In genomic region chrX:94048048-94048447, GRCm38 (mm10) we compare ENCODE assay signal across 10 mouse cellular contexts.
A peak's percentile ranks its signal among the peaks of the same experiment; 100 is the strongest.
DNase-seq lines count a peak whose midpoint lies in the region; ATAC-seq and TF ChIP-seq lines count a peak whose summit lies in the region.
"Had no signal": no experiment of that assay in that cellular context is flagged by ENCODE, and none has a peak within 500 bp of the region (broad histone marks: within the 10 kb centered on the region; RNA-seq: fewer than 3 reads in every experiment).

No protein-coding gene starts in this region.

- H3K36me3 ChIP-seq in heart, embryonic 11.5 days (ENCODE audit: control insufficient read depth, insufficient read depth, low read length), result no peaks in the 10 kb centered on the region
- no peaks in the 10 kb centered on the region for H3K36me3 ChIP-seq in stomach, postnatal 0 days (ENCODE audit: control insufficient read depth, insufficient read depth, low read length)
- H3K36me3 ChIP-seq in intestine, embryonic 15.5 days, result no peaks in the 10 kb centered on the region
- H3K36me3 ChIP-seq: embryonic facial prominence, embryonic 13.5 days; neural tube, embryonic 13.5 days had no signal

- no peak for TF ChIP-seq EP300 in stomach, postnatal 0 days (optimal IDR thresholded peaks at IDR 0.05)

- 37% methylated on average over 5 of the region's 5 CpGs for WGBS in heart, embryonic 11.5 days (ENCODE audit: insufficient replicate concordance)
- WGBS in stomach, postnatal 0 days, result 21% methylated on average over 5 of the region's 5 CpGs
- WGBS in intestine, embryonic 15.5 days, result 50% methylated on average over 5 of the region's 5 CpGs

- H3K27me3 ChIP-seq in heart, embryonic 11.5 days (ENCODE audit: control insufficient read depth, insufficient read depth, low read length), result peaks cover 2% of the 10 kb centered on the region; the same call in 1 of the 2 replicates
- no peaks in the 10 kb centered on the region for H3K27me3 ChIP-seq in stomach, postnatal 0 days (ENCODE audit: control insufficient read depth, insufficient read depth, low read length)
- no peaks in the 10 kb centered on the region for H3K27me3 ChIP-seq in intestine, embryonic 15.5 days (replicated peaks)

- no peak overlapping the region for H3K27ac ChIP-seq in heart, embryonic 11.5 days (ENCODE audit: low read depth, low read length)
- no peak overlapping the region for H3K27ac ChIP-seq in stomach, postnatal 0 days (replicated peaks)
- no peak overlapping the region for H3K27ac ChIP-seq in intestine, embryonic 15.5 days
- H3K27ac ChIP-seq: embryonic facial prominence, embryonic 13.5 days; neural tube, embryonic 13.5 days had no signal

- DNase-seq in heart, adult 11 months, result peak; percentile 86
- DNase-seq in urinary bladder, postnatal 25 days (ENCODE audit: low spot score), result peak; percentile 5
- DNase-seq in urinary bladder, postnatal 10 days (ENCODE audit: low spot score), result no peak
- DNase-seq in kidney, adult 8-10 months, result peak; percentile 15 to 39
- peak; percentile 19 for DNase-seq in stomach, postnatal 0 days (ENCODE audit: low spot score)
- DNase-seq in embryo, embryonic 9.5 days (ENCODE audit: extremely low spot score), result no peak

- H3K4me2 ChIP-seq in heart, embryonic 11.5 days, result no peak overlapping the region
- no peak overlapping the region for H3K4me2 ChIP-seq in stomach, postnatal 0 days (replicated peaks; ENCODE audit: low read depth)
- no peak overlapping the region for H3K4me2 ChIP-seq in intestine, embryonic 15.5 days (replicated peaks)
- H3K4me2 ChIP-seq: embryonic facial prominence, embryonic 13.5 days; neural tube, embryonic 13.5 days had no signal

- no peaks in the 10 kb centered on the region for H3K9me3 ChIP-seq in heart, embryonic 11.5 days (replicated peaks; ENCODE audit: control insufficient read depth, low read length)
- H3K9me3 ChIP-seq in stomach, postnatal 0 days (ENCODE audit: control insufficient read depth, low read length), result no peaks in the 10 kb centered on the region
- no peaks in the 10 kb centered on the region for H3K9me3 ChIP-seq in intestine, embryonic 15.5 days
- H3K9me3 ChIP-seq: embryonic facial prominence, embryonic 13.5 days; neural tube, embryonic 13.5 days had no signal

- TF ChIP-seq CTCF in stomach, postnatal 0 days (IDR thresholded peaks at IDR 0.05; ENCODE audit: low read depth), result no peak

- H3K9ac ChIP-seq in heart, embryonic 11.5 days (ENCODE audit: low read depth, low read length), result no peak overlapping the region
- H3K9ac ChIP-seq in stomach, postnatal 0 days (ENCODE audit: low read length), result no peak overlapping the region
- no peak overlapping the region for H3K9ac ChIP-seq in intestine, embryonic 15.5 days
- H3K9ac ChIP-seq: embryonic facial prominence, embryonic 13.5 days; neural tube, embryonic 13.5 days had no signal

- H3K4me3 ChIP-seq in heart, embryonic 11.5 days (ENCODE audit: low read depth, low read length), result no peak overlapping the region
- no peak overlapping the region for H3K4me3 ChIP-seq in stomach, postnatal 0 days (ENCODE audit: low read depth, low read length)
- H3K4me3 ChIP-seq in intestine, embryonic 15.5 days (replicated peaks), result no peak overlapping the region
- H3K4me3 ChIP-seq: embryonic facial prominence, embryonic 13.5 days; neural tube, embryonic 13.5 days had no signal

- ATAC-seq in heart, embryonic 11.5 days (replicated peaks; ENCODE audit: insufficient number of reproducible peaks, low FRiP score, low TSS enrichment), result no peak
- peak; percentile 71 for ATAC-seq in stomach, postnatal 0 days (ENCODE audit: low FRiP score, low TSS enrichment)
- no peak for ATAC-seq in intestine, embryonic 15.5 days

- H3K4me1 ChIP-seq in heart, embryonic 11.5 days (ENCODE audit: control insufficient read depth, insufficient read depth, low read length), result no peaks in the 10 kb centered on the region
- no peaks in the 10 kb centered on the region for H3K4me1 ChIP-seq in stomach, postnatal 0 days (replicated peaks; ENCODE audit: control insufficient read depth, insufficient read depth)
- H3K4me1 ChIP-seq in intestine, embryonic 15.5 days (replicated peaks), result no peaks in the 10 kb centered on the region
- H3K4me1 ChIP-seq: embryonic facial prominence, embryonic 13.5 days; neural tube, embryonic 13.5 days had no signal

Comparison
In these comparisons a context has a peak if more than half of its experiments do, and no peak if none do; other contexts are left out.
1. DNase-seq: peak in heart, adult 11 months (single experiment), urinary bladder, postnatal 25 days (single experiment), kidney, adult 8-10 months (2 of 2) and stomach, postnatal 0 days (single experiment); none in urinary bladder, postnatal 10 days (single experiment) and embryo, embryonic 9.5 days (single experiment).